Mouse (Mus musculus) left cerebral cortex, adult 2 months (tissue): ENCODE data around the gene Sobp. TPM values are rescaled to one million over a fixed set of nuclear protein-coding genes. Genes with fewer than 3 reads are reported as not detected.
A peak's percentile ranks its signal among the peaks of the same experiment; 100 is the strongest.

ENCODE experiments used
- DNase-seq, 2 experiments: peaks; one replicate each; pipeline ENCODE4 v3.0.0; 2021 to 2022; ENCODE audit warnings: low spot score in 2 of 2, mixed read lengths in 1 of 2; ENCODE audit errors: extremely low spot score in 1 of 2
- H3K27ac ChIP-seq: fragments of 200-600 bp; 2 replicates; pipeline ENCODE4 v1.8.1; 2022
- H3K4me3 ChIP-seq: fragments of 200-600 bp; 2 replicates; pipeline ENCODE4 v1.8.1; 2022
- CTCF ChIP-seq: fragments of 200-600 bp; IDR thresholded peaks from 2 replicates; pipeline ENCODE4 v1.8.1; 2022; ENCODE audit warnings: antibody characterized with exemption, mild to moderate bottlenecking, moderate library complexity
- intact Hi-C: fragments of 180-260 bp; cut with DNase I; formaldehyde crosslinking; loops from one replicate; pipeline ENCODE4 v1.15.1; 2025
- total RNA-seq, 2 experiments: library from RNA; stranded (reverse); gene quantifications; 2 replicates each; pipeline ENCODE4 v1.2.3; 2021

The Sobp gene
- total RNA-seq, 2 experiments from 2014 or later, result 76.4 to 77.1 TPM

GRCm38 (mm10) chr10:43047804-43048348 lies 126.5 kb downstream of the Sobp start:
- Histone ChIP-seq H3K4me3 (no peak overlapping the region), H3K27ac (no peak overlapping the region)
- intact Hi-C loops, result no loop called here
- no peak for TF ChIP-seq CTCF
- DNase-seq, result no peak

- no peak for TF ChIP-seq CTCF
- DNase-seq, result no peak
- H3K4me3 ChIP-seq, result no peak overlapping the region
- intact Hi-C loops, result no loop called here
- H3K27ac ChIP-seq, result 0 out of 2 replicates have a peak overlapping the region, but pooled peaks have one; percentile 24
These were observed 130.8 kb downstream of the Sobp start for GRCm38 (mm10) chr10:43043351-43044209.

GRCm38 (mm10) chr10:43042591-43043327 lies 131.6 kb downstream of the Sobp start:
- no peak overlapping the region for H3K4me3 ChIP-seq
- intact Hi-C loops, result no loop called here

GRCm38 (mm10) chr10:43041794-43042193 lies 132.5 kb downstream of the Sobp start:
- H3K27ac ChIP-seq, result no peak overlapping the region
- TF ChIP-seq CTCF, result no peak
- DNase-seq, result no peak
- intact Hi-C loops, result no loop called here
- H3K4me3 ChIP-seq, result no peak overlapping the region

More at GRCm38 (mm10) chr10:43042591-43043327, 131.6 kb downstream of the Sobp start:
- TF ChIP-seq CTCF, result no peak
- no peak for DNase-seq
- H3K27ac ChIP-seq, result 0 out of 2 replicates have a peak overlapping the region, but pooled peaks have one; percentile 24

- DNase-seq, result no peak
- intact Hi-C loops, result no loop called here
- no peak overlapping the region for H3K4me3 ChIP-seq
- no peak overlapping the region for H3K27ac ChIP-seq
- no peak for TF ChIP-seq CTCF
These were observed 136.9 kb downstream of the Sobp start for GRCm38 (mm10) chr10:43037455-43037793.

- Histone ChIP-seq H3K4me3 (no peak overlapping the region), H3K27ac (no peak overlapping the region)
- no peak for DNase-seq
- intact Hi-C loops, result no loop called here
- no peak for TF ChIP-seq CTCF
These were observed 137.5 kb downstream of the Sobp start for GRCm38 (mm10) chr10:43036646-43037454.

- Histone ChIP-seq H3K27ac (no peak overlapping the region), H3K4me3 (no peak overlapping the region)
- intact Hi-C loops, result no loop called here
- DNase-seq, result no peak
- no peak for TF ChIP-seq CTCF
These were observed 138.8 kb downstream of the Sobp start for GRCm38 (mm10) chr10:43035579-43035978.

- H3K4me3 ChIP-seq, result no peak overlapping the region
- intact Hi-C loops, result no loop called here
These were observed 139.5 kb downstream of the Sobp start for GRCm38 (mm10) chr10:43034811-43035210.

GRCm38 (mm10) chr10:43033481-43034248 lies 140.7 kb downstream of the Sobp start:
- no peak overlapping the region for H3K27ac ChIP-seq

More at GRCm38 (mm10) chr10:43034811-43035210, 139.5 kb downstream of the Sobp start:
- H3K27ac ChIP-seq, result no peak overlapping the region
- no peak for TF ChIP-seq CTCF
- no peak for DNase-seq

GRCm38 (mm10) chr10:43027006-43027405 lies 147.3 kb downstream of the Sobp start:
- intact Hi-C loops, result no loop called here
- Histone ChIP-seq H3K27ac (no peak overlapping the region), H3K4me3 (no peak overlapping the region)
- no peak for DNase-seq
- no peak for TF ChIP-seq CTCF

More at GRCm38 (mm10) chr10:43033481-43034248, 140.7 kb downstream of the Sobp start:
- intact Hi-C loops, result no loop called here
- no peak overlapping the region for H3K4me3 ChIP-seq
- no peak for TF ChIP-seq CTCF
- DNase-seq, result no peak
